Mouse (Mus musculus) ovary, adult 2 months (tissue): ENCODE data around the gene Znhit1. TPM values are rescaled to one million over a fixed set of nuclear protein-coding genes. Genes with fewer than 3 reads are reported as not detected.

Experiments used
- polyA plus RNA-seq: library from polyadenylated mRNA; depleted of rRNA; stranded (reverse); fragments of >200 nt; gene quantifications from 2 replicates; pipeline ENCODE4 v1.2.3, GENCODE M21; 2012; rRNA removed

Znhit1 gene
- polyA plus RNA-seq = 80.1 and 91.0 TPM in 2 replicates

DNA sequence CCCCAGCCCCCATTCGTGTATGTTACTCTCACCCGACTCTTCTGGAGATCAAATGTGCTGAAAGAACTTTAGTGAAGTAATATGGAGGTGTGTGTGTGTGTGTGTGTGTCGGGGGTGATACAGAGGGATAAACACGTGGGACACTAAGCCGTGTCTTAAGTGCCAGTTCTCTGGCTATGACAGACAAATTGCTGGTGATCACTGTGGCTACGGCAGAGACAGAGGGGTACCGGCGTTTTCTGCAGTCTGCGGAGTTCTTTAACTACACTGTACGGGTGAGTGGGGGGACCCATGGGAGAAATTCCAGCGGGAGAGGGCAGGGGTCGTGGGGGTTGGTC lies at the start of gene Znhit1:
Gene Znhit1 (minus strand): TSS at position 88 of the 338 bp plus-strand sequence.

DNA sequence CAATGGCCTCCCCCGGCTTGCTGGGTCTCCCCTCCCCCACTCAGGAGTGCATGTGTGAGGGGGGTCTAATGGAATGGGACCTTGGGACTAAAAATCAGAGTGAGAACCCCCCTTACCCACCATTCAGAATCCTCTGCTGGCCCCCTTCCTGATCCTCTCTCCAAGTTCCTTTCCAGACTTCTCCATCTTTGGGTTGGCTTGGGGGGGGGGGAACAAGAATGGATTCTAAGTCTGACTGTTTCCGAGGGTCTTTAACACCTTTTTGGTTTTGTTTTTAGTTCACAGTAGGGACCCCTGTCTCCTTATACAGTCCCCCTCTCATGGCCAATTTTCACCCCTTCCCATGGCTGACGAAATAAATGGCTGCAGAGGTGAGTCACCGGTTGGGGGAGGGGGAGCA lies 38.3 kb upstream of the Znhit1 start, which contains the start of gene Vgf:
Gene Vgf (plus strand): TSS at position 301 of the 400 bp plus-strand sequence.

DNA sequence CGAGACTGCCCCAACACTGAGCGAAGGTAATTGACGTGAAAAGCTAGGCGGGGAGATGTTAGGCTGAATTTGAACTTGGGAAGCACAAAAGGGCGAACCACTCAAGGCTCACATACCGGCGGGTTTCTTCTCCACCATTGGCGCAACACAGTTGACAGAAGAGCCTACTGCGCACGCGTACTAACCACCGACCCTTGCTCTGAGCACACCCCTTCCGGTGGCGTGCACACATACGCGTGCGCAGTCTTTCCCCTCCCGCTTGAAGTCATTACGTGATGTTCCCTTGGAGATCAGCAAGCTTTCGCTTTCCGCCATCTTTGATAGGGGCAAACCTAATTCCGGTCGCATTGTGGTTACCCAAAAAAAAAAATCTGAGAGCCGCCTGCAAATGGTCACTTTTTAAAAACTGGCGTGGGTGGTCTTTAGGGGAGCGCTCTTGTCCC lies 1.1 kb downstream of the Znhit1 start, which contains the start of gene Plod3:
Gene Plod3 (plus strand): TSS at position 325 of the 443 bp plus-strand sequence.

DNA sequence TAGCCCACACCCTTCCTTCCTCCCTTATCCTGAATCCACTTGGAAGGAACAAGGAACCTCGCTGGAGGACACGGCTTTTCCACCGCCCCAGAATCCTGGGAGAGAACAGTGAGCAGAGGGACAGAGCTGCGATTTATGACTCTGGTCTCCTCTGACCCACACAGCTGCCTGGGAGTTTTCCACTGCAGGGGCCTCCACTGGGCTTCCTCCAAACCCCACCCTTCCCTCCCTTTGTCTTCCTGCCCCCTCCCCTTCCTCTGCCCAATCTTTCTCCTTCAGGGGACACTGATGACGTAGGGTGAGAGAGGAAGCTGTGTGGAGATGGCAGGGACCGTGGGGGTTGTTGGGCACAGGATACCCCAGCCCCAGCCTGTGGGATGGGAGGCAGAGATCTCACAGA lies 21.5 kb downstream of the Znhit1 start, which contains the start of gene Cldn15:
Gene Cldn15 (plus strand): TSS at position 286 of the 400 bp plus-strand sequence.

DNA sequence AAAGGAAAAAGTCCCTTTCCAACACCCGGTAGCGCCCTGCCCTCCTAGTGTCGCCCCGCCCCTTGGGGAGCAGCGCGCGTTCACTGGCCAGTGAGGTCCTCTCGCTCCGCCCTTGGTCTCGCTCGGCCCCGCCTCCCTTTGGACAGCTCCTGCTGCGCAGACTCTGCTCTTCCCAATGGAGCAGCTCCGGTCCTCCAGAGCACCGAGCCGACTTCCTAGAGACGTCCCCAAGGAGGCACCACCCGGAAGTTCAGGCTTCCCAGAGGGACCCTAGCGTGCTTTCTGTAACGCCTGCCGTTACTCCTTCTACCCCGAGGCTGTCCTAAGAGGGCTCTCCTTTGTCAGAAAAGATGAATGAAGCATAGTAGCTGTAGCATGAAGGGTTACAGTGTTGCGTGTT lies 34.8 kb downstream of the Znhit1 start, which contains the start of gene Fis1:
Gene Fis1 (plus strand): TSS at position 261 of the 400 bp plus-strand sequence.

Other genes starting within 250 kb of the Znhit1 start
- gene Col26a1, start 104.8 kb downstream of the Znhit1 start, polyA plus RNA-seq = 26.5 and 36.6 TPM in 2 replicates
- 13.1 and 17.5 TPM in 2 replicates for gene Ift22, start 79.9 kb downstream of the Znhit1 start, polyA plus RNA-seq
- gene Fis1, start 34.7 kb downstream of the Znhit1 start, polyA plus RNA-seq = 171 and 185 TPM in 2 replicates
- 23.7 and 29.5 TPM in 2 replicates for gene Cldn15, start 21.4 kb downstream of the Znhit1 start, polyA plus RNA-seq
- gene Plod3, start 1.0 kb downstream of the Znhit1 start, polyA plus RNA-seq = 93.0 and 109 TPM in 2 replicates
- gene Vgf, start 38.4 kb upstream of the Znhit1 start, polyA plus RNA-seq = 0.13 and 0.26 TPM in 2 replicates
- 44.5 and 48.4 TPM in 2 replicates for gene Ap1s1, start 58.1 kb upstream of the Znhit1 start, polyA plus RNA-seq
- gene Serpine1, start 84.2 kb upstream of the Znhit1 start, polyA plus RNA-seq = 8.6 TPM in 2 replicates
- gene Trim56, start 128.2 kb upstream of the Znhit1 start, polyA plus RNA-seq = 9.6 and 14.3 TPM in 2 replicates
- gene Muc3, start 161.3 kb upstream of the Znhit1 start, polyA plus RNA-seq = 0.29 and 0.32 TPM in 2 replicates
- 1.9 and 2.9 TPM in 2 replicates for gene Muc3a, start 224.4 kb upstream of the Znhit1 start, polyA plus RNA-seq